Mouse (Mus musculus) megakaryocyte, embryonic 14.5 days (primary cell): ENCODE measurements around the gene Pcdh7.

Source experiments
- FLI1 ChIP-seq: IDR thresholded peaks from 2 replicates; pipeline ENCODE4 v1.6.1; 2012; ENCODE audit warnings: low read length, inconsistent platforms, mixed read lengths
- GATA1 ChIP-seq: IDR thresholded peaks from 3 replicates; pipeline ENCODE4 v1.6.1; 2012; ENCODE audit warnings: mixed read lengths, low read length, inconsistent platforms, borderline replicate concordance

DNA sequence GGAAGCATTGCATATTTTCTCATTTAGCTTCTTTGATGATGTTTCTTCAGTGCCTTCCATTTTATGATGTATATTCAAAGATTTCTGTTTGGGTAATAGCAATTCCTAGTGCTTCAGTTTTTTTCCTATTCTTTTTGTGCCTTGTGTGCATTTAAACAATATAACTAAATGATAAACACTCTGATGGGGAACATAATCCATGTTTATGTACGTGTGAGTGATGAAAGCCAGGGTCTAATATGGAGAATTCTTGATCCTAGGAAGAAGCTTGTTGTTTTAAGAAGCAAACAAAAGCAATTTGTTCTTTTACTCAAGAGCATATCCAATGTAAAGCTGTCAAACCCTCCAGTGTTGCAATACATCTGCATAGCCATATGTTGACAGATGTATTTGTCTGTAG is 153.0 kb downstream of the Pcdh7 start:
- TF ChIP-seq GATA1 (no peak), FLI1 (no peak)
